Mouse (Mus musculus) embryo, embryonic 10.5 days (tissue): ENCODE measurements at regions not wholly inside any gene's neighbourhood (a gene's known extent, or its start where the extent isn't known, plus 50 kb on each side); places are given as distances from the start of the nearest gene placed in this dataset.

Experiments
- DNase-seq: peaks from one replicate; pipeline ENCODE4 v3.0.0-alpha.2; 2015; ENCODE audit warnings: low spot score

- DNase-seq = no peak
These were observed 108.8 kb upstream of the Ctbp2 start for GRCm38 (mm10) chr7:133232889-133233441.

DNA sequence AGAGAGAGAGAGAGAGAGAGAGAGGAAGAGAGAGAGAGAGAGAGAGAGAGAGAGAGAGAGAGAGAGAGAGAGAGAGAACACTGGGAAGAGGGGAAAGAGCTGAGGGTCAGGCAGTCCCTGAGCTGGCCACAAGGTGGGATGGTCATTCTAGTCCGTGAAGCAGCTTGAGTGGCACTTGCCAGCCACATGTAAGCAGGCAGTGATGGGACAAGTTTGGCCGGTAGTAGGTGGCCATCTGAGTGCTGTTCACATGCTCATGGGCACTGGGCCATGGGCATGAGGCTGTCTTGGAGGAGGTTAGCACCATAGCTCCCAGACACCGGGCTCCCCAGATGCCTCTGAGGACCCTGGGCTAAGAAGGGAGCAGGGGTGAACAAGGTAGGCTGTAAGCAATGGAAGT lies 106.7 kb upstream of the Ctbp2 start:
- DNase-seq = no peak

DNA sequence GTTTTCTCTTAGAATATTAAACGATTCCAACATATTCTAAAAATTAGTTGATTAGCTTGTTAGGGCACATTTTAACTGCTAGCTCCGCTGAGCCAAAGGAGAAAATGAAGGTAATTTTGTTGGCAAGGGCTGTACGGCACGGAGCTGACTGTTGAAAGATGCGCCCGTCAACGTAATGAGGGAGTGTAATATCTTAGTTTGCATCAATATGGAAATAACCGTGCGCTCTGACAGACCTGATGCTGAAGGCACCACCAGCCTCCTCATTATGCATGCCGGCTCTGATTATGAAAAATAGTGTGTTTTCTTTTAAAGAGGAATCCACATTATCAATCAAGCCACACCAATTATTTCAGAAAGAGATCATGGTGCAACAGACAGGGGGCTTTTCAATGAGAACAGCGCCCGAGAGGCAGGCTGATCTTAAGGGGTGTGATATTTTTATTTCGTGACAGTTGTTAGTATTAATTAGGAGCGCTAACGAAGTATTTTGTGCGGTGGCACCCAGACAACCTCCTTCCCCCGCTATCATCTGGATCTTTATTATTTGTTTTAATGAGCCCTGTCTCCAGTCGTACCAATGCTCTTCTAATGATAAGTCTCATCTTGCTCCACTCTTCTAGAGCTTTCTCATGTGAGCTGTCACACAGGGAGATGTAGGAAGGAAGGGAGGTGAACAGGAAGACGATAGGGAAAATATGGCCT lies 99.9 kb upstream of the Ctbp2 start:
- no peak for DNase-seq

- no peak for DNase-seq
These were observed 88.2 kb upstream of the Ctbp2 start for GRCm38 (mm10) chr7:133212328-133212727.

- DNase-seq = no peak
These were observed 81.5 kb upstream of the Ctbp2 start for GRCm38 (mm10) chr7:133205704-133206103.

DNA sequence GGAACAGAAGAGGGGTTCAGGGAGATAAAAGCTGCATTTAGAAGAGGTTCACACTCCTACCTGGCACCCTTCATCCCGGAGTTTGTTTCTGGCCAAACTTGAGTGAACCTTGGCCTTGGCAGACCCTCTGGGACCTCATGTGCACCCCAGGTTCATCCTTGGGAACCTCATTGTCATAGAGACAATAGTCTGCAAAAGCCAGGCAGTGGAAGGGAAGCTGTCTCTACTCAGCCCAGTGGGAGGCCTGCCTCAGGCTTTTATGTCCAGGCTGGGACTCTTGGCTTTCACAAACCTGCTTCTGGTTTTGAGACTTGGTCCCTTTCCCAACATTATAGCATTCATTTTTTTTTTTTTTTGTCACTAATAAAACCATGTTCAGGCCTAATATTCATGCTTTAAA lies 80.3 kb upstream of the Ctbp2 start:
- DNase-seq = no peak

DNA sequence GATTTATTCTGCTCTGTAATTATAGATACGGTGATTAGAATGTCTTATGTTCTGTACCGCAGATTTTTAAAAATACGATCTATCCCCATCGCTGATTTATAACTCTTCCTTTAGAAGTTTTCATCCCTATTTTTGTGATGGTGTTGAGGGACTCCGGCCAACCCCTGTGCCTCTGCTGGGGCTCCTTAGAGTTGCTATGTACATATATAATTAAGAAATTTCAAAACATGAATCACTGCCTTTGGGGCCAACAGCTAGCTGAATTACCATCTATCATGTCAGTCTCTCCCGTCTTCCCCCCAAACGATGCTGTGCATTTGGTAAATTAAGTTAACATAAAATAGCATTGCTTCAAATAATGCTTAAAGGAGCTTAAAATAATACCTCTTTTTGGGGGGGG lies 79.8 kb upstream of the Ctbp2 start:
- no peak for DNase-seq

- no peak for DNase-seq
These were observed 78.1 kb upstream of the Ctbp2 start for GRCm38 (mm10) chr7:133202092-133202880.

- no peak for DNase-seq
These were observed 74.9 kb upstream of the Ctbp2 start for GRCm38 (mm10) chr7:133199046-133199445.

- DNase-seq = no peak
These were observed 65.8 kb upstream of the Ctbp2 start for GRCm38 (mm10) chr7:133189880-133190462.

DNA sequence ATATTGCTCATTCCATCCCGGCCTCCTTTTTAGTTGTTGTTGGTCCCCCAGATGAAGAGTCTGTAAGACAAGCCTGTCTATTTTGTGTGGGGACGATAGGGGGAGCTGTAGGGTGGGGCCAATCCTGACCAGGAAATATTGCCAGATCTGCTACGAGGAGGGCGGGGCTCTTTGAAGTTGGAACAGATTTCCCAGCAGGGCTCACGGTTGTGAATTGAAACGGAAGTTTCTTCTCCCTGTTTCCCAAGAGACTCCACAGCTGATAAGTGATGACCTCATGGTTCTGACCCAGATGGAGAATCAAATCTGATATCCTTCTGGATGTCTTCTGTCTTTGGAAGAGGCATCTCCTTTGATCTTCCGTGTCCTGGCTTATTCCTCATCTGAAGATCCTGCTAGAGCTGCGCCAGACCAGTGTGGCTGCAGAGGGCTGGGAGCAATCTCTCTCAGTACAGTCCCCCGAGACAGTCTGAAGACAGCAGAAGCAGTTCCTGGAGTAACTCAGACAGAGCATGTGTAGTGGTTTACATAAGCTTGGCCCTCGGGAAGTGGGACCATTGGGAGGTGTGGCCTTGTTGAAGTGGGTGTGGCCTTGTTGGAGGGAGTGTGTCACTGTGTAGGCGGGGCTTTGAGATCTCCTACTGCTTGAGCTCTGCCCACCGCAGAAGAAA lies 61.9 kb upstream of the Ctbp2 start:
- peak; percentile 82 for DNase-seq

DNA sequence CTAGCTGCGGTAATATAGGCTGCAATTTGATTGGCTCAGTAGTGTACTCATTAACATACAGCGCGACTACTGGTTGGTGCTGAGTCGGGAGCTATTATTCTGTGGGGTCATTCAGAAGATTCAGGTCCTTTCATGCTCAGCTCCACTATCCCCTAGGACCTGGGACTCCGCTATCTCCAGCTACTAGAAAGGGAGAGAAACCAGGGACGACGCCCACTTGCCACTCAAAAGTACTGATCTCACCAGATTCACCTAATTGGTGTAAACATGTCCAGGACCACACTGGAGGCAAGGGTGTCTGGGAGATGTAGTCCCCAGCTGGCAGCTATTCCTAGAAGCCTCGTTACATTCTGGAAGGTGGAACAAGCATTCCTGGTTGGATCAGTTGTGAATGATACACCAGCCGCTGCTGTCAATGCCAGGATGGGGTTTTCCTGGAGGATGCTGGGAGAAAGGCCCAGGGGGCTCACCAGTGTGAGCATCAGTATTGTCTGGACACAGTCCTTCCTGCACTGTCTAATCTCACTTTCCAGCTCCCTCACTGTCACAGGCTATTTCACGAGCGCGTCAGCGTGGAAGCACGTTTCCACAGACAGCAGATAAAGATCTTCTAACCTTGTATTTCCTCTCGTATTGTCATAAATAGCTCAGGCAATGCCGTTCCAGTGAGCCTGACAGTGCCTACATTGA lies 60.9 kb upstream of the Ctbp2 start:
- peak; percentile 22 for DNase-seq

DNA sequence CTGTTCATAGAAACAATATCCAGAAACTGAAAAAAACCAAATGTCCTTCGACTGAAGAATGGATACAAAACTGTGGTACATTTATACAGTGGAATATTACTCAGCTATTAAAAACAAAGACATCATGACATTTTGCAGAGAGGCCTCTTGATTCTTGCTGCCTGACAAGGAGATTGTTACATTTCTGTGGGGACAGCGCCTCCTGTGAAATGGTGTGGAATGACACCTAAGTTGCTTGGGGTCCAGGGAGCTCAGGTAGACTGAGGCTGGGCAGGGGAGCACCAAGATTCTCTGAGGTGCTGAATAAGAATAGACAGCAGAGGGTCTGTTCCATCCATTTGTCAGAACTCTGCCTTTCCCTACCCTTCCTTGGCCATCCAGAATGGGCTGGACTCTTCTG lies 57.2 kb upstream of the Ctbp2 start:
- DNase-seq = no peak

DNA sequence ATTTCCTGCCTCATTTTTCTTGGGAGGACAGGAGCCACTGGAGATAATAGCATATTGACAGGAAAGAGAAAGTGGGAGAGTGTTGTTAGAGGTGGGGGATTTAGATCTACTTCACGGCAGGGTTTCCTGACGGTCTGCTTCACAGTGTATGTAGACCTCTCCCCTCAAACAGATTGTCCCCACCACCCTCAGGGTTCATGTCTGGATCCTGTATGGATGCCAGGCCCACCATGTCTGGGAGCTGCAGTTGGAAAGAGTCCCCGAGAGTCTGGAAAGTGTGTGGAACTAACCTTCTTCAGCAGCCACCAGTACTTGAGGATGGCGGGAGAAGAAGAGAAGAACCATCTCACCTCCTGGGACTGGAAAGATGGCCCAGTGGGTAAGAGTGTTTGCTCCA lies 53.0 kb upstream of the Ctbp2 start:
- DNase-seq = no peak

DNA sequence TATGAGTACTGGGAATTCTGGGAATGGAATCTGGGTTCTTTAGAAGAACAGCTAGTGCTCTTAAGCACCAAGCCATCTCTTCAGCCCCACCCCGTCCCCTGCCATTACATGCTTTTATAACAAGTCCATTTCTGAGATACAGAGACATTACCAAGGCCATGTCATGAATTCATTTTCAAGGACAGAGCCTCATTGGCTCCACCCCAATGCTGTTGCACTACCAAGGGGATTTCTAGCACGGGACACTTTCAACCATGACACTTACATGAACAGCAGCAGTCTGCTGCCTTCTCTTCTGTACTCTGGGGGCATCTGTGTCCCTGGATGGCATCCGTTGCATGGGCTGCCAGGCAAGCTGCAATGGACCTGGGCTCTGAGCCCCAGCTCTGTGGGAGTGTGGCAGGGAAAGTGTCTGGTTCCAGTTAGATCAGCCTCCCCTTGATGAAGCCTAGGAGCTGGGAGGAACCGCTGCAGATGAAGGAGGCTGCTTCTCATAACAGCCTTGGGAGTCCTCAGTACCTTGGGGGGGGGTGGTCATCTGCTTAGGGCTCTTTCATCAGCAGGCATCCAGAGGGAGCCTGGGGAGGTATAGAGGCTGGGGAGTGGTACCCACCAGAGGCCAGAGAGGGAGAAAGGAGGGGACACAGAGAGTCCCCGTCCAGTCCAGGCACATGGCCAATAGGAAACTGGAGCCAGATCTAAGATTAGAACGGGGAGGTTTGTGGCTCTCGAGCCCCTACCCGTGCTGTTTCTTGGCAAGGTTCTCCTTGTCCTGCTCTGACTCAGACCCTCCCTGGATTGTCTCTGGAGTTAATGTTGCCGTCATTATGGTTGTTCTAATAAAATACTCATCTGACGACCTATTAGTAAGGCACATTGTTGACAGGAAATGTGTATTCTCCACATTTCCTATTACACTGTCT lies 52.4 kb upstream of the Ctbp2 start:
- no peak for DNase-seq
